Mouse (Mus musculus) brain, adult 2 months (tissue): ENCODE measurements around the gene Hdac8.

Source experiments
- DNase-seq: peaks from one replicate; pipeline ENCODE4 v3.0.0; 2011; ENCODE audit warnings: low read depth, low spot score

The Hdac8 gene

GRCm38 (mm10) chrX:102339396-102340155, 165.6 kb downstream of the Hdac8 start:
- DNase-seq, result no peak

GRCm38 (mm10) chrX:102319696-102320095, 185.5 kb downstream of the Hdac8 start:
- peak; percentile 47 for DNase-seq

- no peak for DNase-seq
Observed at GRCm38 (mm10) chrX:102319252-102319651, 185.9 kb downstream of the Hdac8 start.

- no peak for DNase-seq
Observed at GRCm38 (mm10) chrX:102318782-102319181, 186.4 kb downstream of the Hdac8 start.

GRCm38 (mm10) chrX:102311119-102311518, 194.0 kb downstream of the Hdac8 start:
- DNase-seq, result no peak

- DNase-seq, result peak; percentile 6
Observed at GRCm38 (mm10) chrX:102307511-102307910, 197.6 kb downstream of the Hdac8 start.

- DNase-seq, result no peak
Observed at GRCm38 (mm10) chrX:102305806-102306205, 199.4 kb downstream of the Hdac8 start.

GRCm38 (mm10) chrX:102304914-102305313, 200.2 kb downstream of the Hdac8 start:
- DNase-seq, result peak; percentile 35

- DNase-seq, result no peak
Observed at GRCm38 (mm10) chrX:102302476-102302875, 202.7 kb downstream of the Hdac8 start.

- no peak for DNase-seq
Observed at GRCm38 (mm10) chrX:102284889-102285288, 220.3 kb downstream of the Hdac8 start.

GRCm38 (mm10) chrX:102262620-102263345, 242.4 kb downstream of the Hdac8 start:
- DNase-seq, result no peak

- DNase-seq, result peak; percentile 26
Observed at GRCm38 (mm10) chrX:102259772-102260171, 245.4 kb downstream of the Hdac8 start.

GRCm38 (mm10) chrX:102253892-102254291, 251.3 kb downstream of the Hdac8 start:
- peak; percentile 53 for DNase-seq

- peak; percentile 89 for DNase-seq
Observed at GRCm38 (mm10) chrX:102251937-102252860, 253.0 kb downstream of the Hdac8 start, which contains the start of gene Cited1. Gene Cited1, minus strand, starts transcription at chrX:102252181.

- DNase-seq, result peak; percentile 5
Observed at GRCm38 (mm10) chrX:102251221-102251936, 253.8 kb downstream of the Hdac8 start.

- DNase-seq, result no peak
Observed at GRCm38 (mm10) chrX:102250891-102251170, 254.3 kb downstream of the Hdac8 start.

GRCm38 (mm10) chrX:102250150-102250890, 254.8 kb downstream of the Hdac8 start:
- DNase-seq, result peak; percentile 7

- DNase-seq, result peak; percentile 4
Observed at GRCm38 (mm10) chrX:102244334-102244733, 260.8 kb downstream of the Hdac8 start.
